Mouse (Mus musculus): ENCODE data around the gene Olfr1510. TPM values are rescaled to one million over a fixed set of nuclear protein-coding genes. Genes with fewer than 3 reads are reported as not detected.
"Not testable (repeated sequence)": the region's sequence is repeated elsewhere in the genome, so short reads cannot be mapped to it uniquely, and the experiment has no call there.

Gene Olfr1510
- not detected in 2 replicates for polyA plus RNA-seq (2014; fragmentation: Nextera tagmentation; extraction: Ambion mirVana)

GRCm38 (mm10) chr14:52414273-52414672 lies at the start of gene Olfr1510:
Gene Olfr1510 (minus strand): TSS chr14:52414373.
- Histone ChIP-seq H3K4me1 (ENCODE audit: control insufficient read depth, insufficient read depth, low read length) (no peaks in the 10 kb centered on the region), H3K36me3 (ENCODE audit: control insufficient read depth, insufficient read depth, low read length) (no peaks in the 10 kb centered on the region), H3K4me2 (ENCODE audit: low read depth, severe bottlenecking) (no peak within 1 kb of the TSS), H3K27ac (replicated peaks; ENCODE audit: low read depth, low read length) (no peak within 1 kb of the TSS), H3K9ac (ENCODE audit: low read length) (no peak within 1 kb of the TSS), H3K4me3 (ENCODE audit: low read depth, low read length) (no peak within 1 kb of the TSS), H3K27me3 (ENCODE audit: control insufficient read depth, insufficient read depth, low read length) (no peaks in the 10 kb centered on the region), H3K9me3 (ENCODE audit: control insufficient read depth, low read length) (no peaks in the 10 kb centered on the region)
- WGBS: 93% methylated on average over 3 of the region's 3 CpGs
- DNase-seq (ENCODE audit: low spot score) (no peak), ATAC-seq (ENCODE audit: insufficient number of reproducible peaks, low FRiP score, low TSS enrichment, low read depth) (no peak)

GRCm38 (mm10) chr14:52461928-52462327 lies 47.8 kb upstream of the Olfr1510 start:
- no peaks in the 10 kb centered on the region for H3K4me1 ChIP-seq (ENCODE audit: control insufficient read depth, insufficient read depth, low read length)
- H3K9ac ChIP-seq (ENCODE audit: low read length): no peak overlapping the region
- H3K27ac ChIP-seq (replicated peaks; ENCODE audit: low read depth, low read length): no peak overlapping the region
- no peak overlapping the region for H3K4me3 ChIP-seq (ENCODE audit: low read depth, low read length)
- H3K9me3 ChIP-seq (ENCODE audit: control insufficient read depth, low read length): no peaks in the 10 kb centered on the region
- H3K4me2 ChIP-seq (ENCODE audit: low read depth, severe bottlenecking): no peak overlapping the region
- no peaks in the 10 kb centered on the region for H3K36me3 ChIP-seq (ENCODE audit: control insufficient read depth, insufficient read depth, low read length)
- ATAC-seq (ENCODE audit: insufficient number of reproducible peaks, low FRiP score, low TSS enrichment, low read depth) (no peak), DNase-seq (ENCODE audit: low spot score) (no peak)
- no peaks in the 10 kb centered on the region for H3K27me3 ChIP-seq (ENCODE audit: control insufficient read depth, insufficient read depth, low read length)

GRCm38 (mm10) chr14:52451138-52451537 lies 37.0 kb upstream of the Olfr1510 start:
- no peaks in the 10 kb centered on the region for H3K4me1 ChIP-seq (ENCODE audit: control insufficient read depth, insufficient read depth, low read length)
- 88% methylated on average over 8 of the region's 8 CpGs for WGBS
- no peaks in the 10 kb centered on the region for H3K9me3 ChIP-seq (ENCODE audit: control insufficient read depth, low read length)
- H3K9ac ChIP-seq (ENCODE audit: low read length): no peak overlapping the region
- ATAC-seq (ENCODE audit: insufficient number of reproducible peaks, low FRiP score, low TSS enrichment, low read depth) (no peak), DNase-seq (ENCODE audit: low spot score) (no peak)
- no peak overlapping the region for H3K27ac ChIP-seq (replicated peaks; ENCODE audit: low read depth, low read length)
- H3K36me3 ChIP-seq (ENCODE audit: control insufficient read depth, insufficient read depth, low read length): no peaks in the 10 kb centered on the region
- no peak overlapping the region for H3K4me3 ChIP-seq (ENCODE audit: low read depth, low read length)
- no peak overlapping the region for H3K4me2 ChIP-seq (ENCODE audit: low read depth, severe bottlenecking)
- H3K27me3 ChIP-seq (ENCODE audit: control insufficient read depth, insufficient read depth, low read length): no peaks in the 10 kb centered on the region

- Histone ChIP-seq H3K36me3 (ENCODE audit: control insufficient read depth, insufficient read depth, low read length) (no peaks in the 10 kb centered on the region), H3K4me1 (ENCODE audit: control insufficient read depth, insufficient read depth, low read length) (no peaks in the 10 kb centered on the region), H3K27me3 (ENCODE audit: control insufficient read depth, insufficient read depth, low read length) (no peaks in the 10 kb centered on the region), H3K4me3 (ENCODE audit: low read depth, low read length) (no peak within 1 kb of the TSS), H3K9ac (ENCODE audit: low read length) (no peak within 1 kb of the TSS), H3K9me3 (ENCODE audit: control insufficient read depth, low read length) (no peaks in the 10 kb centered on the region), H3K27ac (replicated peaks; ENCODE audit: low read depth, low read length) (no peak within 1 kb of the TSS), H3K4me2 (ENCODE audit: low read depth, severe bottlenecking) (no peak within 1 kb of the TSS)
- ATAC-seq (ENCODE audit: insufficient number of reproducible peaks, low FRiP score, low TSS enrichment, low read depth): no peak
- no peak for DNase-seq (ENCODE audit: low spot score)
Observed at GRCm38 (mm10) chr14:52442690-52443089, 28.5 kb upstream of the Olfr1510 start, which contains the start of gene Olfr1509. Gene Olfr1509 (plus strand): TSS chr14:52442990.

- no peak overlapping the region for H3K27ac ChIP-seq (replicated peaks; ENCODE audit: low read depth, low read length)
- H3K4me2 ChIP-seq (ENCODE audit: low read depth, severe bottlenecking): no peak overlapping the region
- no peak for ATAC-seq (ENCODE audit: insufficient number of reproducible peaks, low FRiP score, low TSS enrichment, low read depth)
- H3K4me1 ChIP-seq (ENCODE audit: control insufficient read depth, insufficient read depth, low read length): no peaks in the 10 kb centered on the region
- no peak for DNase-seq (ENCODE audit: low spot score)
- H3K9ac ChIP-seq (ENCODE audit: low read length): no peak overlapping the region
- no peaks in the 10 kb centered on the region for H3K9me3 ChIP-seq (ENCODE audit: control insufficient read depth, low read length)
- H3K36me3 ChIP-seq (ENCODE audit: control insufficient read depth, insufficient read depth, low read length): no peaks in the 10 kb centered on the region
- no peak overlapping the region for H3K4me3 ChIP-seq (ENCODE audit: low read depth, low read length)
- 94% methylated on average over 1 of the region's 1 CpGs for WGBS
- no peaks in the 10 kb centered on the region for H3K27me3 ChIP-seq (ENCODE audit: control insufficient read depth, insufficient read depth, low read length)
Observed at GRCm38 (mm10) chr14:52427686-52428085, 13.5 kb upstream of the Olfr1510 start.

- not testable (repeated sequence) for H3K4me2 ChIP-seq (ENCODE audit: low read depth, severe bottlenecking); H3K36me3 ChIP-seq (ENCODE audit: control insufficient read depth, insufficient read depth, low read length); H3K4me3 ChIP-seq (ENCODE audit: low read depth, low read length); DNase-seq (ENCODE audit: low spot score); H3K9ac ChIP-seq (ENCODE audit: low read length); H3K27ac ChIP-seq (replicated peaks; ENCODE audit: low read depth, low read length); H3K27me3 ChIP-seq (ENCODE audit: control insufficient read depth, insufficient read depth, low read length); H3K9me3 ChIP-seq (ENCODE audit: control insufficient read depth, low read length); H3K4me1 ChIP-seq (ENCODE audit: control insufficient read depth, insufficient read depth, low read length)
- peak; percentile 51; the same call in 1 of the 2 replicates for ATAC-seq (ENCODE audit: insufficient number of reproducible peaks, low FRiP score, low TSS enrichment, low read depth)
- 90% methylated on average over 7 of the region's 10 CpGs for WGBS
Observed at GRCm38 (mm10) chr14:52410142-52410919, 3.8 kb downstream of the Olfr1510 start.

GRCm38 (mm10) chr14:52397279-52397678 lies 16.9 kb downstream of the Olfr1510 start, which contains the start of gene Olfr1511:
Gene Olfr1511 (minus strand): TSS chr14:52397379.
- no peak within 1 kb of the TSS for H3K4me3 ChIP-seq (ENCODE audit: low read depth, low read length)
- DNase-seq (ENCODE audit: low spot score) (no peak), ATAC-seq (ENCODE audit: insufficient number of reproducible peaks, low FRiP score, low TSS enrichment, low read depth) (no peak)
- no peak within 1 kb of the TSS for H3K9ac ChIP-seq (ENCODE audit: low read length)
- no peak within 1 kb of the TSS for H3K27ac ChIP-seq (replicated peaks; ENCODE audit: low read depth, low read length)
- H3K4me1 ChIP-seq (ENCODE audit: control insufficient read depth, insufficient read depth, low read length): no peaks in the 10 kb centered on the region
- H3K9me3 ChIP-seq (ENCODE audit: control insufficient read depth, low read length): no peaks in the 10 kb centered on the region
- no peaks in the 10 kb centered on the region for H3K36me3 ChIP-seq (ENCODE audit: control insufficient read depth, insufficient read depth, low read length)
- H3K4me2 ChIP-seq (ENCODE audit: low read depth, severe bottlenecking): no peak within 1 kb of the TSS
- no peaks in the 10 kb centered on the region for H3K27me3 ChIP-seq (ENCODE audit: control insufficient read depth, insufficient read depth, low read length)
- 84% methylated on average over 4 of the region's 4 CpGs for WGBS

- H3K4me2 ChIP-seq (ENCODE audit: low read depth, severe bottlenecking); H3K27ac ChIP-seq (replicated peaks; ENCODE audit: low read depth, low read length); H3K27me3 ChIP-seq (ENCODE audit: control insufficient read depth, insufficient read depth, low read length); H3K4me3 ChIP-seq (ENCODE audit: low read depth, low read length); ATAC-seq (ENCODE audit: insufficient number of reproducible peaks, low FRiP score, low TSS enrichment, low read depth); DNase-seq (ENCODE audit: low spot score); H3K9ac ChIP-seq (ENCODE audit: low read length); H3K9me3 ChIP-seq (ENCODE audit: control insufficient read depth, low read length); H3K36me3 ChIP-seq (ENCODE audit: control insufficient read depth, insufficient read depth, low read length); H3K4me1 ChIP-seq (ENCODE audit: control insufficient read depth, insufficient read depth, low read length): not testable (repeated sequence)
- WGBS: 93% methylated on average over 8 of the region's 9 CpGs
Observed at GRCm38 (mm10) chr14:52390084-52390848, 23.9 kb downstream of the Olfr1510 start.

All from limb, embryonic 11.5 days (tissue).